Mouse (Mus musculus): ENCODE results near the gene 1700017D01Rik. TPM values are rescaled to one million over a fixed set of nuclear protein-coding genes. Genes with fewer than 3 reads are reported as not detected.
A peak's percentile ranks its signal among the peaks of the same experiment; 100 is the strongest.
"Not testable (repeated sequence)": the region's sequence is repeated elsewhere in the genome, so short reads cannot be mapped to it uniquely, and the experiment has no call there.

The 1700017D01Rik gene
- polyA plus RNA-seq, 1 experiment from 2014 or later, result not detected

DNA sequence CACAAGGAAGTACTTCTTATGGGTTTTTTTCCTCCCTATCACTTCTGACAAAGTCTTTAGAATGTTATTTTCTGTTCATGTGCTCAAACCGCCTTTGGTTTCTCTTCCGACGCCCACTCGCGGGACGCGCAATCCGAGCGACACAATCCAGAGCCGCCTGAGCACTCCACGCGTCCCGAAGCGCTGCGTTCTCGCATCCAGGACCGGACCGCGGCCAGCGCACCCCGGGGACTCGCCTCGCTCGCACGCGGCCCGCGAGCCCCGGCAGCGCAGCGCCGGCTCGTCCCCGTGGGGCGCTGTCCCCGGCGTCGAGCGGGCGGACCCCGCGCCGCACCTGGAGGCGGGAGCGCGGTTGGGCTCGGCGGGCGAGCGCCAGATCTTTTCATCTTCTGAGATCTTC is 38.5 kb downstream of the 1700017D01Rik start:
- Histone ChIP-seq H3K27me3 (peaks cover 19% of the 10 kb centered on the region), H3K4me3 (replicated peaks) (0 out of 2 replicates have a peak overlapping the region, but pooled peaks have one; percentile 25), H3K4me2 (peak overlapping the region; percentile 48)
- H3K36me3 ChIP-seq; H3K9ac ChIP-seq; H3K9me3 ChIP-seq (replicated peaks); H3K27ac ChIP-seq; H3K4me1 ChIP-seq (replicated peaks); DNase-seq; ATAC-seq (ENCODE audit: low read depth): not testable (repeated sequence)
- whole genome bisulfite sequencing (ENCODE audit: insufficient replicate concordance), result 3% methylated on average over 50 of the region's 50 CpGs

- no peaks in the 10 kb centered on the region for H3K36me3 ChIP-seq
- H3K27me3 ChIP-seq, result no peaks in the 10 kb centered on the region
- no peak for DNase-seq
- H3K27ac ChIP-seq, result no peak within 1 kb of the TSS
- H3K9ac ChIP-seq, result no peak within 1 kb of the TSS
- no peak for ATAC-seq (ENCODE audit: low read depth)
- 74% methylated on average over 4 of the region's 4 CpGs for WGBS (ENCODE audit: insufficient replicate concordance)
- no peaks in the 10 kb centered on the region for H3K9me3 ChIP-seq (replicated peaks)
- no peak within 1 kb of the TSS for H3K4me3 ChIP-seq (replicated peaks)
- no peaks in the 10 kb centered on the region for H3K4me1 ChIP-seq (replicated peaks)
- H3K4me2 ChIP-seq, result no peak within 1 kb of the TSS
Measured at GRCm38 (mm10) chr19:11080934-11081333, 49.7 kb downstream of the 1700017D01Rik start, which contains the start of gene Ms4a8a. Gene Ms4a8a (minus strand): TSS chr19:11081102.

GRCm38 (mm10) chr19:11070364-11070763 is 60.3 kb downstream of the 1700017D01Rik start:
- Histone ChIP-seq H3K27me3 (no peaks in the 10 kb centered on the region), H3K36me3 (no peaks in the 10 kb centered on the region), H3K4me1 (replicated peaks) (no peaks in the 10 kb centered on the region), H3K9ac (no peak overlapping the region), H3K27ac (no peak overlapping the region), H3K4me2 (no peak overlapping the region), H3K9me3 (replicated peaks) (no peaks in the 10 kb centered on the region), H3K4me3 (replicated peaks) (no peak overlapping the region)
- ATAC-seq (ENCODE audit: low read depth) (no peak), DNase-seq (no peak)
- WGBS (ENCODE audit: insufficient replicate concordance), result 57% methylated on average over 3 of the region's 3 CpGs

GRCm38 (mm10) chr19:11065202-11065875 is 65.3 kb downstream of the 1700017D01Rik start:
- no peaks in the 10 kb centered on the region for H3K9me3 ChIP-seq (replicated peaks)
- no peak overlapping the region for H3K9ac ChIP-seq
- H3K4me2 ChIP-seq, result no peak overlapping the region
- ATAC-seq (ENCODE audit: low read depth) (no peak), DNase-seq (no peak)
- no peaks in the 10 kb centered on the region for H3K27me3 ChIP-seq
- no peaks in the 10 kb centered on the region for H3K4me1 ChIP-seq (replicated peaks)
- WGBS (ENCODE audit: insufficient replicate concordance), result 19% methylated on average over 2 of the region's 2 CpGs
- no peak overlapping the region for H3K27ac ChIP-seq
- H3K36me3 ChIP-seq, result no peaks in the 10 kb centered on the region
- H3K4me3 ChIP-seq (replicated peaks), result no peak overlapping the region

DNA sequence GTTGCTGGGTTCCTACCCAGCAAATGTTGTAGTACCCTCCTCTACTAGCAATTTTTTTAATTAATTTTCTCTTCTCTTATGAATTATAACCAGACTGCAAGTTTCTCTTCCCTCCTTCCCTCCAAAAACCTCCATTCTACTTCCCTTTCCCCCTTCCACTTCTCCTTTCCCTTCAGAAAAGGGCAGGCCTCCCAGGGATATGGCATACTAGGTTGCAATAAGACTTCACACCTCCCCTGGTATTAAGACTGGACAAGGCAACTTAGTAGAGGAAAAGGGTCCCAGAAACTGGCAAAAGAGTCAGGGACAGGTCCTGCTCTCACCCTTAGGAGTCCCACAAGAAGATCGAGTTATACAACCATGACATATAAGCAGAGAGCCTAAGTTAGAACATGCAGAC is 69.8 kb downstream of the 1700017D01Rik start:
- Histone ChIP-seq H3K9me3 (replicated peaks) (no peaks in the 10 kb centered on the region), H3K4me1 (replicated peaks) (no peaks in the 10 kb centered on the region), H3K4me2 (no peak overlapping the region), H3K27me3 (no peaks in the 10 kb centered on the region), H3K9ac (no peak overlapping the region), H3K27ac (no peak overlapping the region), H3K36me3 (no peaks in the 10 kb centered on the region), H3K4me3 (replicated peaks) (no peak overlapping the region)
- WGBS (ENCODE audit: insufficient replicate concordance), result 55% methylated on average over 1 of the region's 1 CpGs
- ATAC-seq (ENCODE audit: low read depth) (no peak), DNase-seq (no peak)

DNA sequence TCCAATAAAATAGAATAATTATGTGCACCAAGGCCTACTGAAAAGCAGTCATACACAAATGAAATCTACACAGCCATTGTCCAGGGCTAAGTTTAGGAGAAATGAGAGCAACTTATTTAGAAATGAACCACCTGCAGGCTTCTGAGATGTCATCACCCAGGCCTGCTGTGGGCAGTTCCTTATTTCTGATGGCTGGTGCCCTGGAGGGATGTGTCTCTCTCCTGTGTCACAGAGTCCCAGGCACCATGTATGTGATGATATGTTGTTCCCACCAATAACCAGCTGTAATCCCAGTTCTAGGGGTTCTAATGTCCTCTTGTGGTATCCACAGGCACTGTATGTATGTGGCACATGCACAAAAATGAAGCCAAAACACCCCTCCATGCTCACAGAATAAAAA is 70.7 kb downstream of the 1700017D01Rik start:
- DNase-seq (no peak), ATAC-seq (ENCODE audit: low read depth) (no peak)
- Histone ChIP-seq H3K27ac (no peak overlapping the region), H3K4me3 (replicated peaks) (no peak overlapping the region), H3K9ac (no peak overlapping the region), H3K4me1 (replicated peaks) (no peaks in the 10 kb centered on the region), H3K4me2 (no peak overlapping the region), H3K9me3 (replicated peaks) (no peaks in the 10 kb centered on the region), H3K27me3 (no peaks in the 10 kb centered on the region), H3K36me3 (no peaks in the 10 kb centered on the region)

DNA sequence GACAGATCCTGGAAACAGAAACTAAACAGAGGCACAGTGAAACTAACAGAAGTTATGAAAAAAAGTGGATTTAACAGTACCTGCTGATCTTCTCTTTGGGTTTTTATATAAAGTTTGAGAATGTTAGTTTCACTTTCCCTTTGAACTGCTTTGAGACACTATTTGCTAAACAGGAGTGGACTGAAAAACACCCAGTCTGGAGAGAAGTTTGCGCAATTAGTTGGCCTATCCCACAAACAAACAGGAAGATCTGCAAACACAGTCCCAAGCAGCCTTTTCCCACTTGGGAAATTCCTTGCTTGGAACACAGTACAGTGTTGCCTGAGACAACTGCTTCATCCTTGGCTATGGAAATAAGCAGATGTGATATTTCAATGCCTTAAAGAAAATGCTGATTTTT is 75.0 kb downstream of the 1700017D01Rik start:
- H3K9ac ChIP-seq; H3K27me3 ChIP-seq; ATAC-seq (ENCODE audit: low read depth); H3K27ac ChIP-seq; H3K36me3 ChIP-seq; H3K4me2 ChIP-seq; H3K4me1 ChIP-seq (replicated peaks); H3K9me3 ChIP-seq (replicated peaks); DNase-seq; H3K4me3 ChIP-seq (replicated peaks): not testable (repeated sequence)
- WGBS (ENCODE audit: insufficient replicate concordance), result 64% methylated on average over 1 of the region's 1 CpGs

- Histone ChIP-seq H3K9me3 (replicated peaks) (no peaks in the 10 kb centered on the region), H3K4me2 (no peak overlapping the region), H3K27me3 (no peaks in the 10 kb centered on the region), H3K36me3 (no peaks in the 10 kb centered on the region), H3K4me1 (replicated peaks) (no peaks in the 10 kb centered on the region), H3K27ac (no peak overlapping the region), H3K9ac (no peak overlapping the region), H3K4me3 (replicated peaks) (no peak overlapping the region)
- 47% methylated on average over 3 of the region's 3 CpGs for WGBS (ENCODE audit: insufficient replicate concordance)
- DNase-seq (no peak), ATAC-seq (ENCODE audit: low read depth) (no peak)
Measured at GRCm38 (mm10) chr19:11053277-11053676, 77.4 kb downstream of the 1700017D01Rik start.

DNA sequence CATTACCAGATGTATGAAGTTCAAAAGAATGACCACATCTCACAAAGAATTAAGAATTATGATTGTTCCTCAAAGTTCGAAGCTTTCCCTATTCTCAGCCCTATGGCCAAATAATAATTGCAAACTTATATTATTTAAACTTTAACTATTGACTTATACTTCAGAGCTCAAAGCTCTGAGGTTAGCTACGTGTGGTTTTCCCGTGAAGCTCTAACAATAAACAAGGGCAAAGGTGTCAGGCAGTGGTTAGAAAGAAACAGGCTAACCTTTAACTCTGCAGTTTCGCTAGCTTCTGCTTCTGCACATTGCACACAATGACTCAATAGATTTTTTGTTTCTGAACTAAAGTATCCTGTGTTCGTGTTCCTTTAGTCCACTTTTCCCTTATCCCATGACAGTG is 77.8 kb downstream of the 1700017D01Rik start:
- Histone ChIP-seq H3K27me3 (no peaks in the 10 kb centered on the region), H3K9ac (no peak overlapping the region), H3K4me3 (replicated peaks) (no peak overlapping the region), H3K4me2 (no peak overlapping the region), H3K27ac (no peak overlapping the region), H3K9me3 (replicated peaks) (no peaks in the 10 kb centered on the region), H3K4me1 (replicated peaks) (no peaks in the 10 kb centered on the region), H3K36me3 (no peaks in the 10 kb centered on the region)
- DNase-seq, result no peak
- ATAC-seq (ENCODE audit: low read depth), result no peak
- WGBS (ENCODE audit: insufficient replicate concordance), result 42% methylated on average over 5 of the region's 5 CpGs

DNA sequence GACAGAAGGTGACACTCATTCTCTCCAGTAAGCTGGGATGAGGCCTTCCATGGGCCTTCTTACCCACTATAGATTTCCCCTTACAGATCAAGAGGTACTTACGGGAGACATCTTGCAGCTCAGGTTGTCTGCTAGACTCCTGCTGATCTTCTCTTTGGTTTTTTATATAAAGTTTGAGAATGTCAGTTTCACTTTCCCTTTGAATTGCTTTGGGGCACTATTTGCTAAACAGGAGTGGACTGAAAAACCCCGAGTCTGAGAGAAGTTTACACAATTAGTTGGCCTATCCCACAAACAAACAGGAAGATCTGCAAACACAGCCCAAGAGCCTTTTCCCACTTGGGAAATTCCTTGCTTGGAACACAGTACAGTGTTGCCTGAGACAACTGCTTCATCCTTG is 80.4 kb downstream of the 1700017D01Rik start:
- no peaks in the 10 kb centered on the region for H3K9me3 ChIP-seq (replicated peaks)
- no peak overlapping the region for H3K4me2 ChIP-seq
- WGBS (ENCODE audit: insufficient replicate concordance), result 51% methylated on average over 2 of the region's 2 CpGs
- H3K4me3 ChIP-seq (replicated peaks), result no peak overlapping the region
- H3K27ac ChIP-seq, result no peak overlapping the region
- DNase-seq, result no peak
- ATAC-seq (ENCODE audit: low read depth), result no peak
- peaks cover 3% of the 10 kb centered on the region; the same call in 1 of the 2 replicates for H3K4me1 ChIP-seq (replicated peaks)
- H3K27me3 ChIP-seq, result no peaks in the 10 kb centered on the region
- H3K36me3 ChIP-seq, result no peaks in the 10 kb centered on the region
- no peak overlapping the region for H3K9ac ChIP-seq

DNA sequence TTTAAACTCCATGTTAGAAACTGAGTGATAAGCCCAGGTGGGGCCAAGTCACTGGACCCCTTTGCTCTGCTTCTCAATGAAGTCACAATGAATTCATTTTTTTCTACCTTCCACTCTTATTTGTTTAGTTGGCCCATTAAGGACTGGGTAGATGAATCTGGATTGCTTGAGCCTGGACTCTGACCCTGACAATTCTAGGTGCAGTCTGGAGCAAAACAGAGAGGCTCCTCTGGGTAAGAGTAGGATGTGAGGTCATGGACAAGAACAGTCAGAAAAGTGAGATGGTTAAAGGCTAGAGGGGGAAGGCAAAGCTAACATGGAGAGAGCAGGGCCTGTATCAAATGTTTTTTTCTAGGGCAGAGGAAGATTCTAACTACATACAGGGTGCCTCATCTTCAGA is 81.2 kb downstream of the 1700017D01Rik start:
- Histone ChIP-seq H3K4me1 (replicated peaks) (peaks cover 10% of the 10 kb centered on the region), H3K4me3 (replicated peaks) (no peak overlapping the region), H3K9ac (no peak overlapping the region), H3K27me3 (no peaks in the 10 kb centered on the region), H3K4me2 (no peak overlapping the region), H3K27ac (no peak overlapping the region), H3K9me3 (replicated peaks) (no peaks in the 10 kb centered on the region), H3K36me3 (no peaks in the 10 kb centered on the region)
- ATAC-seq (ENCODE audit: low read depth), result no peak
- no peak for DNase-seq

DNA sequence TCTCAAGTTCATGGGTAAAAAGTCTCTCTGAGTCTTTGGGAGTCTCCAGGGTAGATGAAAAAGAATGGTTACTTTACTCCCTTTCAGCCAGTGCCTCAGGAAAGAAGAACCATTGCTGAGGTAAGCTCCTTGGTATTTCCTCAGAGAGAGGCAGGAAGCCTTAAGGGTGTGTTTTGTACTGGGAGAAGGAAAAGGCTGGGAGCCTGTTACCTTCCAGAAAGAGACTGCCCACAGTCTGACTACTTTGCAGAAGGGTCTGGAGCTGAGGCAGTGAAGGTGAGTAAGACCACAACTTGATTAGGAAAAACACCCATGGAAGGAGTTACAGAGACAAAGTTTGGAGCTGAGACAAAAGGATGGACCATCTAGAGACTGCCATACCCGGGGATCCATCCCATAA is 82.2 kb downstream of the 1700017D01Rik start:
- ATAC-seq (ENCODE audit: low read depth) (no peak), DNase-seq (no peak)
- WGBS (ENCODE audit: insufficient replicate concordance), result 45% methylated on average over 1 of the region's 1 CpGs
- Histone ChIP-seq H3K4me2 (no peak overlapping the region), H3K27me3 (no peaks in the 10 kb centered on the region), H3K4me3 (replicated peaks) (no peak overlapping the region), H3K36me3 (no peaks in the 10 kb centered on the region), H3K9me3 (replicated peaks) (no peaks in the 10 kb centered on the region), H3K9ac (no peak overlapping the region), H3K4me1 (replicated peaks) (peaks cover 10% of the 10 kb centered on the region), H3K27ac (no peak overlapping the region)
